Mouse (Mus musculus): ENCODE measurements around the gene Stx16.

The Stx16 gene

DNA sequence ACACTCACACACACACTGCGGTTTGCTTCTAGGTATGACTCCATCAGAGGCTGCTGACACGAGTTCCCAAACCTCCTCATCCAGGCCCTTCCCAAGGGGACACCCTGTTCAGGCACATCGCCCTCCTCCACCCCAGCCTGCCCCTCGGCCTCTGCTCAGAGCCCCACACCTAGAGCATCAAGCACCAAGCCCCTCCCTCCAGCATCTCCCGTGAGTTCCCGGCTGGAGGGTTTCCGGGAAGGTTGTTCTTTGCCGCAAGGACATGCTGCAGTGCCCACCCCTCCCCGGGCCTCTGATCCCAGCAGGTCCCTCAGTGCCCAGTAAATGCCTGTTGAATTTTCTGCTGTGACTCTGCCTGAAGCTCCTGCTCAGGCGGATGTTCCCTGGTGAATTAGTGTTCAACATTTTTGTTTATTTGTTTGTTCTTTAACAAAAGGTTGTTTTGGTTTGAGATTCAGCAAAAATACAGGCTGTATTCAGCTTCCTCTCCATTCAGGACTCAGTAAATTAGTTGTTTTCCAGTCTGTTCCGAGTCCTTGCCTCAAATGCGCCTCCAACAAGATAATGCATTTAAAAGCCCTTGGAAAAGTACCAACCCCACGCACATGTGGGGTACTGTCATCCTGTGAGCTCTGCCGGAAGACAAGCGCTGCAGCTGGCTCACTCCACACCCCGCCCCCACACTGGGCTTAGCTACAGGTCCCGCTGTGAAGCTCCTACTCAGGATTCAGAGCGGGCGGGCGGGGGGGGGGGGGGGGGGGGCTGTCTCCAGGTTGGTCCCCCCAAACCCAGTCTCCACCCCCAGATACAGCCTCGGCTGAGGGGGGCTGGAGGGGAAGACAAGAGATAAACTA, 50.6 kb downstream of the Stx16 start:
- no peak for DNase-seq (ENCODE audit: low spot score)

DNA sequence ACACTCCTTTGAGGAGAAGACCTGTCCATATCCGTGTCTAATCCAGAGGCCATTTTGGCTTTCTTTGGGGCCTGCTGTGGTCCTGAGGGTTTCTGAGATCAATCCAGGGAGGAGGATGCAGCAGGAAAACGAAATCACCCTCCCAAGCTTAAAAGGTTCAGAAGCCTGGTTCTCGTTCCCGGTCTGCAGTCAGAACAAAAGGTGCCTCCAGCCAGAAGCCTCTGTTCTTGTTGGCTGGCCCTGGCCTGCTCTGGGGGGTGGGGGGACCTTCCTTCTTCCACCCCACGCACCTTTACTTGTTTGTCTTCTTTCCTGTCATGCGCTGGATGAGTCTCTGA, 51.2 kb downstream of the Stx16 start:
- no peak for DNase-seq (ENCODE audit: low spot score)

- no peak for DNase-seq (ENCODE audit: low spot score)
Observed at GRCm38 (mm10) chr2:174128926-174129325, 52.8 kb downstream of the Stx16 start.

- no peak for DNase-seq (ENCODE audit: low spot score)
Observed at GRCm38 (mm10) chr2:174130468-174131097, 54.5 kb downstream of the Stx16 start.

DNA sequence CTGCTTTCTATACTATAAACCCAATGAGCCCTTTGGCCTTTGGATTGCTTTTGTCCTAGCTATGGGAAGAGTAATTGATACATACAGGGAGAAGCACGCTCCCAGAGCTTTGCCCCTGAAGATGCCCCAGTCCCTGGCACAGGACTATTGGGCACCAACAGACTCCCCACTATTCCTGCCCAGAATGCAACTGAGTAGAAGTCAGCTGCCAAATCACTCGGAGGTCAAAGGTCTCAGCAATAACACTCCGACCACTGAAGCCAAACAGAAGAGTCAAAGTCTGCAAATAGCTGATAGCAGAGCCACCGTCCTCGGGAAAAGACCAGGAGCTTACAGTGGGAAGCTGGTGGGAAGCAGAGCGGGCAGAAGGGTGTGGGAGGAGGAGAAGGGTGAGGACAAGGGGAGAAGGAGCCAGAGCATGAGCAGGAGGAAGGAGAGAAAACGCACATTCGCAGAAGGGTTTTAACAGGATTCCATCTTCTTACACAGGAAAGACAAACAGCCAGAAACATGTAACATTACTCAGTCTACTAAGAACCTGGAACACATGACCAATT, 56.4 kb downstream of the Stx16 start:
- DNase-seq (ENCODE audit: low spot score), result no peak
